Mouse (Mus musculus): ENCODE results near the gene Agtpbp1. TPM values are rescaled to one million over a fixed set of nuclear protein-coding genes. Genes with fewer than 3 reads are reported as not detected.

Gene Agtpbp1
- polyA plus RNA-seq, 1 experiment from 2014 or later: 12.8 TPM

- Histone ChIP-seq H3K27ac (ENCODE audit: low read length) (no peak overlapping the region), H3K27me3 (ENCODE audit: insufficient read depth, low read length) (no peaks in the 10 kb centered on the region), H3K4me2 (replicated peaks; ENCODE audit: low read depth, low read length) (no peak overlapping the region), H3K9ac (replicated peaks; ENCODE audit: low read length) (no peak overlapping the region), H3K9me3 (ENCODE audit: low read length) (peaks cover 3% of the 10 kb centered on the region; the same call in 1 of the 2 replicates), H3K36me3 (ENCODE audit: insufficient read depth, low read length) (peaks cover 15% of the 10 kb centered on the region), H3K4me3 (ENCODE audit: low read length) (no peak overlapping the region), H3K4me1 (ENCODE audit: insufficient read depth, low read length) (0 out of 2 replicates have a peak, but pooled peaks cover 8% of the 10 kb centered on the region)
- no peak for ATAC-seq (ENCODE audit: low FRiP score, low TSS enrichment)
- WGBS: 86% methylated on average over 2 of the region's 2 CpGs
Measured at GRCm38 (mm10) chr13:59499374-59499773, 85.7 kb downstream of the Agtpbp1 start.

GRCm38 (mm10) chr13:59498191-59498590, 86.8 kb downstream of the Agtpbp1 start:
- H3K27me3 ChIP-seq (ENCODE audit: insufficient read depth, low read length): no peaks in the 10 kb centered on the region

GRCm38 (mm10) chr13:59495839-59496238, 89.2 kb downstream of the Agtpbp1 start:
- Histone ChIP-seq H3K27me3 (ENCODE audit: insufficient read depth, low read length) (no peaks in the 10 kb centered on the region), H3K4me1 (ENCODE audit: insufficient read depth, low read length) (no peaks in the 10 kb centered on the region), H3K4me2 (replicated peaks; ENCODE audit: low read depth, low read length) (no peak overlapping the region), H3K4me3 (ENCODE audit: low read length) (no peak overlapping the region), H3K9me3 (ENCODE audit: low read length) (peaks cover 3% of the 10 kb centered on the region; the same call in 1 of the 2 replicates), H3K9ac (replicated peaks; ENCODE audit: low read length) (no peak overlapping the region), H3K27ac (ENCODE audit: low read length) (no peak overlapping the region), H3K36me3 (ENCODE audit: insufficient read depth, low read length) (peaks cover 16% of the 10 kb centered on the region)
- 20% methylated on average over 8 of the region's 8 CpGs for WGBS
- no peak for ATAC-seq (ENCODE audit: low FRiP score, low TSS enrichment)

More at GRCm38 (mm10) chr13:59498191-59498590, 86.8 kb downstream of the Agtpbp1 start:
- no peak for ATAC-seq (ENCODE audit: low FRiP score, low TSS enrichment)
- Histone ChIP-seq H3K36me3 (ENCODE audit: insufficient read depth, low read length) (peaks cover 16% of the 10 kb centered on the region), H3K4me1 (ENCODE audit: insufficient read depth, low read length) (0 out of 2 replicates have a peak, but pooled peaks cover 2% of the 10 kb centered on the region), H3K9me3 (ENCODE audit: low read length) (peaks cover 3% of the 10 kb centered on the region; the same call in 1 of the 2 replicates), H3K4me3 (ENCODE audit: low read length) (no peak overlapping the region), H3K27ac (ENCODE audit: low read length) (no peak overlapping the region), H3K4me2 (replicated peaks; ENCODE audit: low read depth, low read length) (no peak overlapping the region), H3K9ac (replicated peaks; ENCODE audit: low read length) (no peak overlapping the region)
- 47% methylated on average over 5 of the region's 5 CpGs for WGBS

GRCm38 (mm10) chr13:59494619-59495262, 90.3 kb downstream of the Agtpbp1 start:
- peaks cover 10% of the 10 kb centered on the region for H3K36me3 ChIP-seq (ENCODE audit: insufficient read depth, low read length)
- no peak for ATAC-seq (ENCODE audit: low FRiP score, low TSS enrichment)
- H3K9me3 ChIP-seq (ENCODE audit: low read length): peaks cover 3% of the 10 kb centered on the region; the same call in 1 of the 2 replicates
- no peaks in the 10 kb centered on the region for H3K27me3 ChIP-seq (ENCODE audit: insufficient read depth, low read length)
- H3K4me3 ChIP-seq (ENCODE audit: low read length): no peak overlapping the region
- WGBS: 79% methylated on average over 5 of the region's 5 CpGs
- no peak overlapping the region for H3K4me2 ChIP-seq (replicated peaks; ENCODE audit: low read depth, low read length)
- no peak overlapping the region for H3K9ac ChIP-seq (replicated peaks; ENCODE audit: low read length)
- H3K4me1 ChIP-seq (ENCODE audit: insufficient read depth, low read length): no peaks in the 10 kb centered on the region
- H3K27ac ChIP-seq (ENCODE audit: low read length): no peak overlapping the region

- Histone ChIP-seq H3K4me3 (ENCODE audit: low read length) (no peak overlapping the region), H3K27ac (ENCODE audit: low read length) (no peak overlapping the region), H3K36me3 (ENCODE audit: insufficient read depth, low read length) (peaks cover 10% of the 10 kb centered on the region), H3K9ac (replicated peaks; ENCODE audit: low read length) (no peak overlapping the region), H3K4me1 (ENCODE audit: insufficient read depth, low read length) (no peaks in the 10 kb centered on the region), H3K27me3 (ENCODE audit: insufficient read depth, low read length) (no peaks in the 10 kb centered on the region), H3K4me2 (replicated peaks; ENCODE audit: low read depth, low read length) (no peak overlapping the region), H3K9me3 (ENCODE audit: low read length) (peaks cover 3% of the 10 kb centered on the region; the same call in 1 of the 2 replicates)
- WGBS: 70% methylated on average over 4 of the region's 4 CpGs
- ATAC-seq (ENCODE audit: low FRiP score, low TSS enrichment): no peak
Measured at GRCm38 (mm10) chr13:59490726-59491125, 94.3 kb downstream of the Agtpbp1 start.

GRCm38 (mm10) chr13:59489143-59489542, 95.9 kb downstream of the Agtpbp1 start:
- Histone ChIP-seq H3K4me3 (ENCODE audit: low read length) (no peak overlapping the region), H3K4me2 (replicated peaks; ENCODE audit: low read depth, low read length) (no peak overlapping the region), H3K9me3 (ENCODE audit: low read length) (no peaks in the 10 kb centered on the region), H3K27me3 (ENCODE audit: insufficient read depth, low read length) (no peaks in the 10 kb centered on the region), H3K36me3 (ENCODE audit: insufficient read depth, low read length) (no peaks in the 10 kb centered on the region; the same call in 1 of the 2 replicates), H3K4me1 (ENCODE audit: insufficient read depth, low read length) (no peaks in the 10 kb centered on the region), H3K9ac (replicated peaks; ENCODE audit: low read length) (no peak overlapping the region), H3K27ac (ENCODE audit: low read length) (no peak overlapping the region)
- no peak for ATAC-seq (ENCODE audit: low FRiP score, low TSS enrichment)
- 38% methylated on average over 2 of the region's 2 CpGs for WGBS

- Histone ChIP-seq H3K27ac (ENCODE audit: low read length) (no peak overlapping the region), H3K4me1 (ENCODE audit: insufficient read depth, low read length) (no peaks in the 10 kb centered on the region), H3K4me3 (ENCODE audit: low read length) (no peak overlapping the region), H3K9me3 (ENCODE audit: low read length) (no peaks in the 10 kb centered on the region), H3K27me3 (ENCODE audit: insufficient read depth, low read length) (no peaks in the 10 kb centered on the region), H3K36me3 (ENCODE audit: insufficient read depth, low read length) (no peaks in the 10 kb centered on the region), H3K9ac (replicated peaks; ENCODE audit: low read length) (no peak overlapping the region), H3K4me2 (replicated peaks; ENCODE audit: low read depth, low read length) (no peak overlapping the region)
- no peak for ATAC-seq (ENCODE audit: low FRiP score, low TSS enrichment)
- WGBS: 79% methylated on average over 8 of the region's 8 CpGs
Measured at GRCm38 (mm10) chr13:59487287-59487686, 97.7 kb downstream of the Agtpbp1 start.

GRCm38 (mm10) chr13:59486243-59486642, 98.8 kb downstream of the Agtpbp1 start:
- ATAC-seq (ENCODE audit: low FRiP score, low TSS enrichment): no peak
- Histone ChIP-seq H3K4me3 (ENCODE audit: low read length) (no peak overlapping the region), H3K4me1 (ENCODE audit: insufficient read depth, low read length) (no peaks in the 10 kb centered on the region), H3K27ac (ENCODE audit: low read length) (no peak overlapping the region), H3K9me3 (ENCODE audit: low read length) (no peaks in the 10 kb centered on the region), H3K4me2 (replicated peaks; ENCODE audit: low read depth, low read length) (no peak overlapping the region), H3K36me3 (ENCODE audit: insufficient read depth, low read length) (no peaks in the 10 kb centered on the region), H3K27me3 (ENCODE audit: insufficient read depth, low read length) (no peaks in the 10 kb centered on the region), H3K9ac (replicated peaks; ENCODE audit: low read length) (no peak overlapping the region)
- WGBS: 79% methylated on average over 5 of the region's 5 CpGs

- Histone ChIP-seq H3K27ac (ENCODE audit: low read length) (no peak overlapping the region), H3K36me3 (ENCODE audit: insufficient read depth, low read length) (no peaks in the 10 kb centered on the region), H3K27me3 (ENCODE audit: insufficient read depth, low read length) (no peaks in the 10 kb centered on the region), H3K4me2 (replicated peaks; ENCODE audit: low read depth, low read length) (no peak overlapping the region), H3K4me1 (ENCODE audit: insufficient read depth, low read length) (no peaks in the 10 kb centered on the region), H3K4me3 (ENCODE audit: low read length) (no peak overlapping the region), H3K9ac (replicated peaks; ENCODE audit: low read length) (no peak overlapping the region), H3K9me3 (ENCODE audit: low read length) (no peaks in the 10 kb centered on the region)
- ATAC-seq (ENCODE audit: low FRiP score, low TSS enrichment): no peak
- 91% methylated on average over 7 of the region's 7 CpGs for WGBS
Measured at GRCm38 (mm10) chr13:59485456-59485855, 99.6 kb downstream of the Agtpbp1 start.

GRCm38 (mm10) chr13:59481484-59481855, 103.6 kb downstream of the Agtpbp1 start:
- 89% methylated on average over 4 of the region's 4 CpGs for WGBS
- ATAC-seq (ENCODE audit: low FRiP score, low TSS enrichment): no peak
- H3K9ac ChIP-seq (replicated peaks; ENCODE audit: low read length): no peak overlapping the region

More at GRCm38 (mm10) chr13:59481484-59481855, 103.6 kb downstream of the Agtpbp1 start:
- no peak overlapping the region for H3K4me3 ChIP-seq (ENCODE audit: low read length)
- H3K27ac ChIP-seq (ENCODE audit: low read length): no peak overlapping the region
- H3K4me2 ChIP-seq (replicated peaks; ENCODE audit: low read depth, low read length): no peak overlapping the region
- no peaks in the 10 kb centered on the region for H3K9me3 ChIP-seq (ENCODE audit: low read length)
- no peaks in the 10 kb centered on the region for H3K4me1 ChIP-seq (ENCODE audit: insufficient read depth, low read length)
- H3K27me3 ChIP-seq (ENCODE audit: insufficient read depth, low read length): no peaks in the 10 kb centered on the region
- peaks cover 11% of the 10 kb centered on the region; the same call in 1 of the 2 replicates for H3K36me3 ChIP-seq (ENCODE audit: insufficient read depth, low read length)

Measured in kidney, embryonic 16.5 days (tissue).